Mouse (Mus musculus) cortical plate, adult 2 months (tissue): ENCODE measurements at regions not wholly inside any gene's neighbourhood (a gene's known extent, or its start where the extent isn't known, plus 50 kb on each side); places are given as distances from the start of the nearest gene placed in this dataset.

Experiments
- CTCF ChIP-seq: fragments of 200-500 bp; IDR thresholded peaks from 2 replicates; pipeline ENCODE4 v1.5.1; 2011; ENCODE audit warnings: mild to moderate bottlenecking, control low read depth, low read length; ENCODE audit not compliant: insufficient read depth; ENCODE audit errors: extremely low read depth
- POLR2A ChIP-seq: fragments of 200-500 bp; IDR thresholded peaks from 2 replicates; pipeline ENCODE4 v1.6.1; 2011; ENCODE audit warnings: mild to moderate bottlenecking, low read length, control low read depth; ENCODE audit not compliant: insufficient read depth; ENCODE audit errors: extremely low read depth

DNA sequence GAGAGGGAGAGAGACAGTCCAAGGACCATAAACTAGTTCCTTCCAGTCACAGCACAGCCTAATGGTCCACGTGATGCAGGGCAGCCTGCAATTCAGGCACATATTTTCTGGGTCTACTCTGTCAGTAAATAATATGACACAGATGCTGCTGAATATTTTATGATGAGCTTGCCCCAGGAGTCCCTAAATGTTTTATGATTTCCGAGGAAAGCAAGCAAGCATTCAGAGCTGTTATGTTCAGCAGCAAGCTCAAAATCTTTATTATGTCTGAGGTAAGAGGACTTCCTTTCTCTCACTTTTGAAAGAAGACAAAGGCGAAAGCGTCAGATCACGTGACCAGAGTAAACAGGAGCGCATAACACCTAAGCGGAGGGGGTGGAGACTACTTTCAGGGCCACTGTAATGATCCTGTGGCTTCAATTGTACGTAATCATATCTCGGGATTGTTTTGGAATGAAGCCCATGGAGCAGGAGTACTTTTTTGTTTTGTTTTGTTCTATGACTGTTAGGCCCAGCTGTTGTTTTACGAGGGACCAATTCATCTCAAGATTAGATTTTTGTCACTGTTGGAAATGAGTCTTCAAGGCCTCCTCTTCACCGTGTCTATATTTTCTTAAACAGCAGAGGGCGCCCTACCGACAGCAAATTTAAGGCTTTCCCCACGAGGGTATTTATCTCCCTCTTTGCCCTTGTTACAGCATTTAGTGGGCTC lies 107.8 kb downstream of the Cavin4 start:
- TF ChIP-seq CTCF, result peak; percentile 48; the same call in 1 of the 2 replicates
- TF ChIP-seq POLR2A, result no peak
